Mouse (Mus musculus): ENCODE data around the gene Agbl4.

Agbl4 gene

DNA sequence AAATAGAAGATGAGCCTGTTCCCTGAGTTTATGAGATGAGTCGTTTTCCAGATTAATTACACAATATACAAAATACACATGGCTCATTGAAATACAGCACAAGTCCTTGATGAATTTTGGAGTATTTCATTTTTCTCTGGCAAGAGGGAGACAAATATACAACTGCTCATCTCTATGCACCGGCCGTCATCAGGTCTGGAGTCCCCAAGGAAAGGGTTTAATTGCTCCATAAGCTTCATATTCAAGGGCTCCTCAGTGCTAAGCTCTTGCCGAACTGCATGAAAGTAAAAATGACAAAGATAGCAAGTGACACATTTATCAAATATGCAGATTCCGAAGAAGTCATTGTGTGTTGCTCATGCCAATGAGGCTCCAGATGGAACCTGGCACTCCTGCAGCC lies 1284.5 kb downstream of the Agbl4 start:
- DNase-seq = no peak

DNA sequence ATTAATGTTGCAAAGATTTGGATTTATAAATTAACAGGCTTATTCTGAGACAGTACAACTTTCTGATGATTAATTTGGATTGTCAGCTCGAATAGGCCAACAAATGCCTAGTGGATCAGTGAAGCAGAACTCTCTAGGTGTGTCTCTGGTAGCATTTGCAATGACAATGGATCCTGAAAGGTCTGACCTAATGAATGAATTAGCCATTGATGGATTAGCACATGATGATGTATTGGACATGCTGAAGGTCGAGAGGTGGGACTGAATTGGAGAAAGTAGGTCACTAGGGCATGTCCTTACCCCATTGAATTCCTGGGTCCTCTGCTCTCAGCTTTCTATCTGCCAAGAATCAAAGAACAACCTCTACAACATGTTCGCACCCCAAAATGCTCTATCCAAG lies 1285.3 kb downstream of the Agbl4 start:
- no peak for DNase-seq

DNA sequence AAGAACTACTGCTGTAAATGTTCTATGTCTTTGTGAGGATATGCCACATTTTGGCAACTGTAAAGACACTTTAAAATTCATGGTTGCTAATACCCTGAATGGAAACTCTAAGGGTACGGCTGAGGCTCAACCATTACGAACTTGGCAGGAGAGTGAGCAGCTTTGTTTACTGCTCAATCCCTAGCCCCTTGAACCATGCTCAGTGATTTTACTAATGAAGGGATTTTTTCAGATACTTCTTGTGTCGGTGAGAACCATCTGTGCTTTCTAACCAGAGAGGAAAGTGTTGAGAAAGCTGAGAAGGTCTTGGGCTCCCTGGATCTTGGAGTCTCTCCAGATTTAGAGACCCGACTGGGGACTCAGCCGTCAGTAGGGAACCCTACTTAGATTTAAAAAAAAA lies 1286.4 kb downstream of the Agbl4 start:
- DNase-seq = no peak

DNA sequence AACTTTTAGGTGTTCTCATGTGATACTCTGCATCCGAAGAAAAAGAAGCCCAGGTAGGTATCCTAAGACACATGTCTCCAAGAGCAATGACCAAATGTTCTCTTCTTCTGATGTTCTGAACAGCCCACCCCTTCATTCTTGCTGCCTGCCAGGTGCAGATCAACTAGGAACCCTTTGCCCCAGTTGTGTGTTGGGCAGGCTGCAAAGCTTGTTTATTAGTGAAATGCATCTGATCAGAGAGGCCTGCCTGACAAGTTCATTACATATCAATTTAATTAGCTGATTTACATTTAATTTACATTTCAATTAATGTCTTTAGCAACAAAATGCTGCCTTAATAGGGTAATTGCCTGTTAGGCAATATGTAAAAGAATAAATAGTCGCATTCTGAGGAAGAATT lies 1288.5 kb downstream of the Agbl4 start:
- no peak for DNase-seq

DNA sequence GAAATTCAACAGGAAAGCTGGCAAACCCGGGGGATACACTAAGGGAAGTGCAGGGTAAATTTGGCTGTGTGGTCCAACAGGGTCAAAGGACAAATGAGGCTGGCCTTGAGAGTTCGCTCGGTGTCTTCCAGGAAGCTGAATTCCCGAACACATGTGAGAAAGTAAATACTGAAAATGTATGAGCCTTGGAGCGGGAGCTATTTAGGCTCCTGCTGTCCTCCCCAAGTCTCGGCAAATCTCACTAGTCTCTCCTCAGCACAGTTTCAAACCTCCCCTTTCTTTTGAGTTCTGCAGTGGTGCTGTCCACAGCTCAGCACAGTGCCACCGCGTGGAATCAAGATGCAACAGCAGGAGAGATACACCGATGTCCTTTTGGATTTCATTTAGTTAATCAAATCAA lies 1289.5 kb downstream of the Agbl4 start:
- peak; percentile 77 for DNase-seq

DNA sequence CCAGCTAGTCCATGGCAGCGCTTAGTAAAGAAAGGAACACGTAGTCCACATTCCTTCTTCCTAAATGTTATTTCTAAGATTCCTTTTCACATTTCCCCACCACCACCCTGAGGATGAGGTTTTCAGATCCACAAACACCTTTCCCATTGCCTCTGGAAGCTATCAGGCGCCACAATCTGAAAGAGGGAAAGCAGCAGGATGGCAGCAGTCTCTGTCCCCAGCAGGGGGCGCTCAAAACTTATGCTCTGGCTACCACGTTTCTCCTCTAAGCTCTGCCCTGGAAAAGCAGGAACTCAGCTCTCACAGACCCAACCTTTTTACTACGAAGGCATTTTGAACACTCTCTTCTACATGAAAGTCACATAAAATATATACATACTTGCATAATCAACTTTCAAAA lies 1290.2 kb downstream of the Agbl4 start:
- peak; percentile 91 for DNase-seq

DNA sequence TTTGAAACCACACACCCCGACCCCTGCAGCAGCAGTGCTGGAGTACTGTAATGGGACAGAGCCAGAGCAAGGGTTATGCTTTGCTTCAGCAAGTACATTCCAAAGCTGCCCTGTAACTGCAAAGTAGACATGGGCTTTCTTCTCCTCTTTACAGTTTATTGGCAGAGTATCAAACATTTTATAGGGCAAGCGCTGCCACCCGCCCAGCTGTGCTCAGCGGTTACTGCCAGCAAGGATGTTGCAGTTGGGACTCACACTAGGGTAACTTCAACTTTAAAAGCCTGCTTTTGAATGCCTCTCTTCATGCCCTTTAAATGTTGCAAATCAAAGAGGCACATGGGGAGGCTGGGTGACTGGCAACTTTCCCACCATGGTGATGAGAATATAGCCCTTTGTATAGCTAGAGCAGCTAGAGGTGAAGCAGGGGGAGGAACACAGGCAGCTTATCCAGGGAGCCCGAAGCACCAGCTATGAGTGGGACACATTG lies 1293.6 kb downstream of the Agbl4 start:
- DNase-seq = no peak

DNA sequence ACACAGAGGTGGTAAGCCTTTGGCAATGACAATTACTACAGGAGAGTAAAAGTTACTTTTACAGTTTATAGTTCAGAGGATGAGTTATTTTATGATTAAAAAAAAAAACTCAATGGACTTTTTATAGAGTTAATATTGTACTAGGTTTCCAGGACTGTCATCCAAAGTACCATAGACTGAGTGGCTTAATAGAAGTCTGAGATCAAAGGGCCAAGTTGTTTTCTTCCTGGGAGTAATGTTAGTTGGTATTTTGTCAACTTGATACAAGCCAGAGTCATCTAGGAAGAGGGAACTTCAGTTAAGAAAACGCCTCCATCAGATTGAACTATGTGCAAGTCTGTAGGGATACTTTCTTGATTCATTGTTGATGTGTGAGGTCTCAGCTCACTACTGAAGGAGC lies 1303.9 kb downstream of the Agbl4 start:
- no peak for DNase-seq

DNA sequence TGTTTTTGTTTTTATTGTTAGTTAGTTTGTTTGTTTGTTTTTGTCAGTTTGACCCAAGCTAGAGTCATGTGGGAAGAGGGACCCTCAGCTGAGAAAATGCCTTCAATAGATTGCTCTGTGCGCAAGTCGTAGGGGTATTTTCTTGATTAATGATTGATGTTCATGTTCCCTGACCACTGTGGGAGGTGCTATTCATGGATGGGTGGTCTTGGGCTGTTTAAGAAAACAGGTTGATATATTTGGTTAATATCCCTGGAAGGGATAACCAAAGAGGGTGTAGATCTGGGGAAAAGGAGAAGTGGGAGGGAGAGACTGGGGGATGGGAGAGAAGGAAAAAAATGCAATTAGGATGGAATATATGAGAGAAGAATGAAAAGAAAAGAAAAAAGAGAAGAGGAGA lies 1306.7 kb downstream of the Agbl4 start:
- DNase-seq = no peak

DNA sequence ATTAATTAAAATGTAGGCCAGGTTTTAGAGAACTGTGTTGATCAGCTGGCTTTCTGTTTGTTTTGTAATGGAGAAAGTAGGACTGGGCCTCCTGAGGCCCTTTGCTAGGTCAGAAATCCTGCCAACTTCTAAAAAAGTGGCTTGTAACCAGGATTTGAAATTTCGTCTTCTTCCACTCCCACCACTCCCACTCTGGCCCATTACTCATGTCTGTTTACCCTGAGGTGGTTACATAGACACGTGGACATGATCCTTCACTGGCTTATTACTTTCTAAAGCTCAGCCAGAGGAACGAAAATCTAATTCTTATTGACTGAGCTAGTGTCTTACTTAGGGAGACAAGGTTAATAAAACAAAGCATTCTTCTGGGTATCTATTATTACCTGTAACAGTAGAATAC lies 1307.5 kb downstream of the Agbl4 start:
- no peak for DNase-seq
